Mouse (Mus musculus) MEL (cell line): Measurements from ENCODE around the gene Tmem87b.

Experiments used
- CTCF ChIP-seq, 3 experiments: IDR thresholded peaks in 2 of 3; conservative IDR thresholded peaks in 1 of 3; 2 replicates each; pipeline ENCODE4 v1.5.1; 2011 to 2012; ENCODE audit warnings: low read length in 3 of 3, low read depth in 2 of 3, mild to moderate bottlenecking in 2 of 3, improper control_type of control experiment in 1 of 3, inconsistent platforms in 1 of 3, mixed read lengths in 1 of 3, moderate library complexity in 1 of 3; ENCODE audit not compliant: control insufficient read depth in 1 of 3, insufficient read depth in 1 of 3, poor library complexity in 1 of 3, severe bottlenecking in 1 of 3
- EP300 ChIP-seq, 2 experiments: IDR thresholded peaks; 2 replicates each; pipeline ENCODE4 v1.6.1; 2011; ENCODE audit warnings: improper control_type of control experiment in 2 of 2, low read length in 2 of 2, low read depth in 1 of 2, mild to moderate bottlenecking in 1 of 2
- ETS1 ChIP-seq: IDR thresholded peaks from 2 replicates; pipeline ENCODE4 v1.6.1; 2012; ENCODE audit warnings: low read depth, mild to moderate bottlenecking, inconsistent platforms, low read length, improper control_type of control experiment, moderate library complexity
- KAT2A ChIP-seq: conservative IDR thresholded peaks from 2 replicates; pipeline ENCODE4 v1.6.1; 2012; ENCODE audit warnings: low read depth, low read length, improper control_type of control experiment, inconsistent platforms
- MAFK ChIP-seq: IDR thresholded peaks from 2 replicates; pipeline ENCODE4 v1.6.1; 2011; ENCODE audit warnings: low read depth, mild to moderate bottlenecking, low read length, improper control_type of control experiment, borderline replicate concordance
- MAZ ChIP-seq: IDR thresholded peaks from 2 replicates; pipeline ENCODE4 v1.6.1; 2012; ENCODE audit warnings: low read depth, mild to moderate bottlenecking, inconsistent platforms, low read length, improper control_type of control experiment
- POLR2A ChIP-seq, 2 experiments: IDR thresholded peaks; 2 replicates each; pipeline ENCODE4 v1.6.1; 2011 to 2012; ENCODE audit warnings: low read length in 2 of 2, mild to moderate bottlenecking in 2 of 2, control low read depth in 1 of 2, improper control_type of control experiment in 1 of 2, low read depth in 1 of 2, moderate library complexity in 1 of 2; ENCODE audit not compliant: control insufficient read depth in 1 of 2, insufficient read depth in 1 of 2, poor library complexity in 1 of 2
- SMC3 ChIP-seq: IDR thresholded peaks from 2 replicates; pipeline ENCODE4 v1.6.1; 2011; ENCODE audit warnings: low read depth, low read length, improper control_type of control experiment
- ZC3H11A ChIP-seq: IDR thresholded peaks from 2 replicates; pipeline ENCODE4 v1.6.1; 2012; ENCODE audit warnings: low read depth, mild to moderate bottlenecking, inconsistent platforms, low read length, improper control_type of control experiment
- ZNF384 ChIP-seq: IDR thresholded peaks from 2 replicates; pipeline ENCODE4 v1.6.1; 2012; ENCODE audit warnings: low read depth, mild to moderate bottlenecking, inconsistent platforms, low read length, improper control_type of control experiment

- TF ChIP-seq CTCF (IDR thresholded peaks at IDR 0.05 in 2 of 3, conservative IDR thresholded peaks at IDR 0.05 in 1 of 3; ENCODE audit: control insufficient read depth in 1 of 3, insufficient read depth in 1 of 3, low read depth in 2 of 3, low read length in 3 of 3, poor library complexity in 1 of 3, severe bottlenecking in 1 of 3) (no peak), MAZ (no peak), ZC3H11A (no peak), EP300 (IDR thresholded peaks at IDR 0.05; ENCODE audit: low read depth in 1 of 2, low read length in 2 of 2) (no peak), ZNF384 (no peak), POLR2A (IDR thresholded peaks at IDR 0.05; ENCODE audit: control insufficient read depth in 1 of 2, insufficient read depth in 1 of 2, low read depth in 1 of 2, low read length in 2 of 2, poor library complexity in 1 of 2) (no peak), ETS1 (no peak), SMC3 (no peak), KAT2A (no peak), MAFK (no peak)
These were observed 11.4 kb upstream of the Tmem87b start for GRCm38 (mm10) chr2:128806561-128806960.
